Comparison of ENCODE assay signal across 8 mouse cellular contexts in the genomic region with DNA sequence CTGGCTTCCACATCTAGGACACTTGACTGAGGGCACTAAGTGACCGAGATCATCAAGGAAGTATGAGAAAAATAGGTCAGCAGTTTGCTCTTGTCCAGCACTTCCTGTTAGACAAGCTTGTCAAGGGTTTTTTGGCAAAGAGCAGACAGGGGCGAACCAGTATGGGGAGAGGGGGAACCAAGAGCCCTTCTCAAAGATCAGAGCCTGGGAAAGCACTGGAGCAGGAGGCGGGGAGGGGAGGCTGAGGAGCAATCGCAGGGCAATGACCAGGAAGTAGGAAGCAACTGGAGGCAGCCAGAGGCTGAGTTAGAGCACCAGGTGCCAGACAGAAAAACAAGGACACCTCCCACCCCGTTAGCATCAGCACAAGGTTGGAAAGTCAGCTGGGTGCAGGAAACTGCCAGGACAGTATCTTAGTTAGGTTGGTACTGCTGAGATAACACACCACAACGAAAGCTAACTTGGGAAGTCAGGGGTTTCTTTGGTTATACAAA. TPM values are rescaled to one million over a fixed set of nuclear protein-coding genes. Genes with fewer than 3 reads are reported as not detected.
DNase-seq lines count a peak whose midpoint lies in the region; ATAC-seq lines count a peak whose summit lies in the region.

No protein-coding gene starts in this region.

- H3K27me3 ChIP-seq in neural tube, embryonic 13.5 days = no peaks in the 10 kb centered on the region
- H3K27me3 ChIP-seq in heart, embryonic 15.5 days = no peaks in the 10 kb centered on the region
- no peaks in the 10 kb centered on the region for H3K27me3 ChIP-seq in liver, embryonic 12.5 days (replicated peaks)

- no peak overlapping the region for H3K4me2 ChIP-seq in neural tube, embryonic 13.5 days
- H3K4me2 ChIP-seq in heart, embryonic 15.5 days = no peak overlapping the region
- peak overlapping the region; percentile 46 for H3K4me2 ChIP-seq in liver, embryonic 12.5 days

- no peak for DNase-seq in neural tube, embryonic 10.5 days (ENCODE audit: extremely low spot score, low spot score)
- DNase-seq in MN1 (ENCODE audit: low spot score) = no peak
- DNase-seq in retina, postnatal 1 day = no peak
- DNase-seq in cerebellum, postnatal 36 days = no peak

- peak overlapping the region; percentile 29; the same call in 1 of the 2 replicates for H3K27ac ChIP-seq in neural tube, embryonic 13.5 days (replicated peaks)
- peak overlapping the region; percentile 50 for H3K27ac ChIP-seq in heart, embryonic 15.5 days
- peak overlapping the region; percentile 59; the same call in 1 of the 2 replicates for H3K27ac ChIP-seq in liver, embryonic 12.5 days

- peak overlapping the region; percentile 47; the same call in 1 of the 2 replicates for H3K9ac ChIP-seq in neural tube, embryonic 13.5 days
- H3K9ac ChIP-seq in heart, embryonic 15.5 days = no peak overlapping the region
- H3K9ac ChIP-seq in liver, embryonic 12.5 days = no peak overlapping the region

- H3K4me1 ChIP-seq in neural tube, embryonic 13.5 days (replicated peaks) = peaks cover 96% of the 10 kb centered on the region
- H3K4me1 ChIP-seq in heart, embryonic 15.5 days (replicated peaks) = peaks cover 84% of the 10 kb centered on the region
- peaks cover 87% of the 10 kb centered on the region for H3K4me1 ChIP-seq in liver, embryonic 12.5 days

- H3K9me3 ChIP-seq in neural tube, embryonic 13.5 days = no peaks in the 10 kb centered on the region
- no peaks in the 10 kb centered on the region for H3K9me3 ChIP-seq in heart, embryonic 15.5 days (replicated peaks)
- no peaks in the 10 kb centered on the region for H3K9me3 ChIP-seq in liver, embryonic 12.5 days (replicated peaks)

- no peak for ATAC-seq in neural tube, embryonic 13.5 days (ENCODE audit: low read depth)
- ATAC-seq in heart, embryonic 15.5 days (replicated peaks; ENCODE audit: insufficient number of reproducible peaks, insufficient read depth, low FRiP score, low read depth) = no peak
- no peak for ATAC-seq in liver, embryonic 12.5 days
- ATAC-seq in monocyte, adult 5-6 weeks (replicated peaks; ENCODE audit: insufficient number of reproducible peaks, low FRiP score, low TSS enrichment, poor library complexity, severe bottlenecking) = 0 out of 2 replicates have a peak, but pooled peaks have one; percentile 7

- H3K36me3 ChIP-seq in neural tube, embryonic 13.5 days = no peaks in the 10 kb centered on the region
- no peaks in the 10 kb centered on the region for H3K36me3 ChIP-seq in heart, embryonic 15.5 days
- no peaks in the 10 kb centered on the region for H3K36me3 ChIP-seq in liver, embryonic 12.5 days

- H3K4me3 ChIP-seq in neural tube, embryonic 13.5 days = no peak overlapping the region
- no peak overlapping the region for H3K4me3 ChIP-seq in heart, embryonic 15.5 days
- H3K4me3 ChIP-seq in liver, embryonic 12.5 days = no peak overlapping the region

- 51% methylated on average over 6 of the region's 6 CpGs for WGBS in neural tube, embryonic 13.5 days
- 30% methylated on average over 6 of the region's 6 CpGs for WGBS in heart, embryonic 15.5 days
- WGBS in liver, embryonic 12.5 days (ENCODE audit: insufficient replicate concordance) = 21% methylated on average over 6 of the region's 6 CpGs

RNA-seq across cellular contexts. Expression of gene Vav2, which starts 8.2 kb away (rescaled TPM):
- 14.8 and 15.3 TPM in 2 replicates for polyA plus RNA-seq in neural tube, embryonic 13.5 days (2015; fragmentation: Nextera tagmentation; extraction: Ambion mirVana)
- polyA plus RNA-seq in heart, embryonic 15.5 days (2015; fragmentation: Nextera tagmentation; extraction: Ambion mirVana) = 3.1 and 4.8 TPM in 2 replicates
- 5.0 and 5.8 TPM in 2 replicates for polyA plus RNA-seq in liver, embryonic 12.5 days (2016; fragmentation: Nextera tagmentation; extraction: Ambion mirVana)
- 17.7 to 18.3 TPM (median 18.0 TPM) in 3 replicates for total RNA-seq in monocyte, adult 5-6 weeks (2017)

RNA-seq across cellular contexts. Expression of gene Brd3os, which starts 23.5 kb away (rescaled TPM):
- polyA plus RNA-seq in neural tube, embryonic 13.5 days (2015; fragmentation: Nextera tagmentation; extraction: Ambion mirVana) = 30.0 and 30.5 TPM in 2 replicates
- 3.0 and 4.8 TPM in 2 replicates for polyA plus RNA-seq in heart, embryonic 15.5 days (2015; fragmentation: Nextera tagmentation; extraction: Ambion mirVana)
- polyA plus RNA-seq in liver, embryonic 12.5 days (2016; fragmentation: Nextera tagmentation; extraction: Ambion mirVana) = 1.3 and 1.4 TPM in 2 replicates
- total RNA-seq in monocyte, adult 5-6 weeks (2017) = 2.2 TPM in 1 of 3 replicates, not detected in the others
